Mouse (Mus musculus) erythroblast, embryonic 14.5 days (primary cell): ENCODE measurements around the gene Gm2a.

ENCODE experiments used
- GATA1 ChIP-seq: IDR thresholded peaks from 2 replicates; pipeline ENCODE4 v1.6.1; 2012; ENCODE audit warnings: low read length, inconsistent platforms, mixed read lengths
- TAL1 ChIP-seq: IDR thresholded peaks from 3 replicates; pipeline ENCODE4 v1.6.1; 2012; ENCODE audit warnings: low read length, inconsistent platforms, mixed read lengths

- TF ChIP-seq GATA1 (no peak), TAL1 (no peak)
Measured at GRCm38 (mm10) chr11:55120279-55120678, 22.4 kb downstream of the Gm2a start.
